In the genomic region with DNA sequence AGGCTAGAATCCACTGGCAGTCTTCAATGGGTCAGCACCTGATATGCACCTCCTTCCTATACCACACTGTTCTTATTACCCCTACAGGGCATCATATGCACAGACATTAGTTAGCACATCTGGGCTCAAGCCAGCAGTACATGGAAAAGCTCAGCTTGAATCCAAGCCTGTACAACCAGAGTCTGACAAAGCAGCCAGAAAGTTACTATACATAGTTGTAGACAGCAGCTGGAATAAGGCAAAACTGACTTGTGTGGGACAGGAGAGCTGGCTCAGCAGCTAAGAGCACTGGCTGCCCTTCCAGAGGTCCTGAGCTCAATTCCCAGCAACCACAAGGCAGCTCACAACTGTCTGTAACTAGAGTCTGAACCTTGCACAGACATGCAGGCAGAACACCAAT, we compare ENCODE assay signal across 28 mouse cellular contexts. TPM values are rescaled to one million over a fixed set of nuclear protein-coding genes. Genes with fewer than 3 reads are reported as not detected.
DNase-seq lines count a peak whose midpoint lies in the region; ATAC-seq lines count a peak whose summit lies in the region.
"Had no signal": no experiment of that assay in that cellular context is flagged by ENCODE, and none has a peak within 500 bp of the region (broad histone marks: within the 10 kb centered on the region; RNA-seq: fewer than 3 reads in every experiment).

No protein-coding gene starts in this region.

- H3K27ac ChIP-seq in embryonic facial prominence, embryonic 14.5 days (replicated peaks; ENCODE audit: low read depth, low read length) = no peak overlapping the region
- no peak overlapping the region for H3K27ac ChIP-seq in embryonic facial prominence, embryonic 10.5 days (replicated peaks)
- 0 out of 2 replicates have a peak overlapping the region, but pooled peaks have one; percentile 7 for H3K27ac ChIP-seq in limb, embryonic 12.5 days
- H3K27ac ChIP-seq in limb, embryonic 10.5 days = no peak overlapping the region
- 0 out of 2 replicates have a peak overlapping the region, but pooled peaks have one; percentile 18 for H3K27ac ChIP-seq in embryonic facial prominence, embryonic 15.5 days (replicated peaks)
- H3K27ac ChIP-seq: embryonic facial prominence, embryonic 12.5 days; forebrain, embryonic 10.5 days; forebrain, embryonic 13.5 days; hindbrain, embryonic 14.5 days; hindbrain, postnatal 0 days had no signal

- peaks cover 9% of the 10 kb centered on the region; the same call in 1 of the 2 replicates for H3K4me1 ChIP-seq in embryonic facial prominence, embryonic 14.5 days (ENCODE audit: control insufficient read depth, insufficient read depth, low read length)
- H3K4me1 ChIP-seq in embryonic facial prominence, embryonic 10.5 days = no peaks in the 10 kb centered on the region
- H3K4me1 ChIP-seq in limb, embryonic 12.5 days (replicated peaks) = peaks cover 11% of the 10 kb centered on the region; the same call in 1 of the 2 replicates
- no peaks in the 10 kb centered on the region for H3K4me1 ChIP-seq in limb, embryonic 10.5 days
- H3K4me1 ChIP-seq in embryonic facial prominence, embryonic 15.5 days = peaks cover 37% of the 10 kb centered on the region
- H3K4me1 ChIP-seq: embryonic facial prominence, embryonic 12.5 days; forebrain, embryonic 10.5 days; forebrain, embryonic 13.5 days had no signal

- H3K4me2 ChIP-seq in embryonic facial prominence, embryonic 14.5 days (ENCODE audit: low read depth, low read length) = no peak overlapping the region
- no peak overlapping the region for H3K4me2 ChIP-seq in limb, embryonic 12.5 days
- no peak overlapping the region for H3K4me2 ChIP-seq in embryonic facial prominence, embryonic 15.5 days (replicated peaks)
- H3K4me2 ChIP-seq: embryonic facial prominence, embryonic 12.5 days; forebrain, embryonic 13.5 days; heart, embryonic 12.5 days; hindbrain, embryonic 14.5 days had no signal

- no peak overlapping the region for H3K4me3 ChIP-seq in embryonic facial prominence, embryonic 14.5 days (ENCODE audit: low read depth, low read length)
- H3K4me3 ChIP-seq in embryonic facial prominence, embryonic 10.5 days = no peak overlapping the region
- no peak overlapping the region for H3K4me3 ChIP-seq in limb, embryonic 12.5 days (replicated peaks)
- H3K4me3 ChIP-seq in limb, embryonic 10.5 days = no peak overlapping the region
- no peak overlapping the region for H3K4me3 ChIP-seq in embryonic facial prominence, embryonic 15.5 days (replicated peaks)
- H3K4me3 ChIP-seq: embryonic facial prominence, embryonic 12.5 days; forebrain, embryonic 10.5 days; forebrain, embryonic 13.5 days; heart, embryonic 12.5 days had no signal

- peak; percentile 68 for DNase-seq in embryonic facial prominence, embryonic 14.5 days (ENCODE audit: low spot score)
- DNase-seq in embryonic facial prominence, embryonic 10.5 days (ENCODE audit: low spot score) = no peak
- DNase-seq in limb, embryonic 10.5 days (ENCODE audit: low spot score) = no peak
- DNase-seq in embryo, embryonic 10.5 days (ENCODE audit: low spot score) = no peak
- DNase-seq: adrenal gland, adult 2 months; adrenal gland, postnatal 14 days; cerebellum, adult 11-12 months; cerebellum, adult 8-10 months; cerebellum, postnatal 10 days; cerebellum, postnatal 36 days; gastrocnemius, postnatal 10 days; gastrocnemius, postnatal 36 days; heart, adult 11 months; heart, postnatal 14 days; heart, postnatal 4 days had no signal

- no peaks in the 10 kb centered on the region for H3K9me3 ChIP-seq in embryonic facial prominence, embryonic 14.5 days (ENCODE audit: control insufficient read depth, low read length)
- no peaks in the 10 kb centered on the region for H3K9me3 ChIP-seq in embryonic facial prominence, embryonic 10.5 days
- H3K9me3 ChIP-seq in limb, embryonic 12.5 days = no peaks in the 10 kb centered on the region
- no peaks in the 10 kb centered on the region for H3K9me3 ChIP-seq in limb, embryonic 10.5 days (replicated peaks)
- H3K9me3 ChIP-seq in embryonic facial prominence, embryonic 15.5 days (replicated peaks) = no peaks in the 10 kb centered on the region
- H3K9me3 ChIP-seq: embryonic facial prominence, embryonic 12.5 days; forebrain, embryonic 10.5 days; forebrain, embryonic 13.5 days; heart, embryonic 12.5 days had no signal

- peaks cover 93% of the 10 kb centered on the region for H3K36me3 ChIP-seq in embryonic facial prominence, embryonic 14.5 days (ENCODE audit: control insufficient read depth, insufficient read depth, low read length)
- H3K36me3 ChIP-seq in embryonic facial prominence, embryonic 10.5 days (replicated peaks) = peaks cover 95% of the 10 kb centered on the region
- H3K36me3 ChIP-seq in limb, embryonic 12.5 days = peaks cover 96% of the 10 kb centered on the region
- H3K36me3 ChIP-seq in limb, embryonic 10.5 days = peaks cover 98% of the 10 kb centered on the region
- peaks cover 68% of the 10 kb centered on the region for H3K36me3 ChIP-seq in embryonic facial prominence, embryonic 15.5 days

- no peak for ATAC-seq in embryonic facial prominence, embryonic 14.5 days (ENCODE audit: low read depth)
- no peak for ATAC-seq in limb, embryonic 12.5 days (ENCODE audit: insufficient number of reproducible peaks, insufficient read depth, low FRiP score, low TSS enrichment, low read depth)
- ATAC-seq in embryonic facial prominence, embryonic 15.5 days (ENCODE audit: insufficient number of reproducible peaks, low FRiP score, low TSS enrichment, low read depth) = no peak
- no peak for ATAC-seq in granulocyte monocyte progenitor cell, adult 5-6 weeks (replicated peaks; ENCODE audit: poor library complexity, severe bottlenecking)
- ATAC-seq: forebrain, embryonic 13.5 days; forebrain, embryonic 16.5 days; hindbrain, postnatal 0 days; inflammation-experienced regulatory T-cells, adult 6 months; Patski had no signal

- no peaks in the 10 kb centered on the region for H3K27me3 ChIP-seq in embryonic facial prominence, embryonic 14.5 days (replicated peaks; ENCODE audit: control insufficient read depth, insufficient read depth, low read length)
- no peaks in the 10 kb centered on the region for H3K27me3 ChIP-seq in embryonic facial prominence, embryonic 10.5 days (replicated peaks; ENCODE audit: low read depth, poor library complexity, severe bottlenecking)
- H3K27me3 ChIP-seq in limb, embryonic 12.5 days = no peaks in the 10 kb centered on the region
- no peaks in the 10 kb centered on the region for H3K27me3 ChIP-seq in limb, embryonic 10.5 days (ENCODE audit: low read depth, poor library complexity, severe bottlenecking)
- H3K27me3 ChIP-seq in embryonic facial prominence, embryonic 15.5 days = no peaks in the 10 kb centered on the region
- H3K27me3 ChIP-seq: embryonic facial prominence, embryonic 12.5 days; forebrain, embryonic 13.5 days; heart, embryonic 12.5 days; Patski had no signal

- no peak overlapping the region for H3K9ac ChIP-seq in embryonic facial prominence, embryonic 14.5 days (ENCODE audit: low read depth, low read length)
- no peak overlapping the region for H3K9ac ChIP-seq in limb, embryonic 12.5 days (replicated peaks)
- no peak overlapping the region for H3K9ac ChIP-seq in embryonic facial prominence, embryonic 15.5 days
- H3K9ac ChIP-seq: embryonic facial prominence, embryonic 12.5 days; forebrain, embryonic 13.5 days; heart, embryonic 12.5 days; hindbrain, embryonic 14.5 days had no signal

RNA-seq across cellular contexts. Expression of a gene that starts 36.6 kb away (rescaled TPM):
- polyA plus RNA-seq in embryonic facial prominence, embryonic 14.5 days (2014; fragmentation: Nextera tagmentation; extraction: Ambion mirVana) = 0.31 and 0.38 TPM in 2 replicates
- not detected in 2 replicates for polyA plus RNA-seq in embryonic facial prominence, embryonic 10.5 days (2016; fragmentation: Nextera tagmentation; extraction: Ambion mirVana)
- polyA plus RNA-seq in limb, embryonic 12.5 days (2016; fragmentation: Nextera tagmentation; extraction: Ambion mirVana) = not detected in 2 replicates
- not detected in 2 replicates for polyA plus RNA-seq in limb, embryonic 10.5 days (2016; fragmentation: Nextera tagmentation; extraction: Ambion mirVana)
- 0.44 and 0.89 TPM in 2 replicates for polyA plus RNA-seq in embryonic facial prominence, embryonic 15.5 days (2015; fragmentation: Nextera tagmentation; extraction: Ambion mirVana)
- total RNA-seq in granulocyte monocyte progenitor cell, adult 5-6 weeks (2014; fragmentation: Nextera tagmentation) = not detected in 2 replicates
- not detected in 2 replicates for total RNA-seq in granulocyte monocyte progenitor cell, adult 5-6 weeks (2017)
- total RNA-seq: gastrocnemius, postnatal 10 days; gastrocnemius, postnatal 36 days had no signal
- polyA plus RNA-seq: forebrain, embryonic 10.5 days; forebrain, embryonic 13.5 days; forebrain, embryonic 16.5 days; hindbrain, embryonic 11.5 days; hindbrain, embryonic 14.5 days; Patski had no signal

RNA-seq across cellular contexts. Expression of a gene that starts 57.3 kb away (rescaled TPM):
- polyA plus RNA-seq in embryonic facial prominence, embryonic 14.5 days (2014; fragmentation: Nextera tagmentation; extraction: Ambion mirVana) = 66.0 and 67.5 TPM in 2 replicates
- 25.9 and 27.2 TPM in 2 replicates for polyA plus RNA-seq in embryonic facial prominence, embryonic 10.5 days (2016; fragmentation: Nextera tagmentation; extraction: Ambion mirVana)
- 43.1 and 48.1 TPM in 2 replicates for polyA plus RNA-seq in limb, embryonic 12.5 days (2016; fragmentation: Nextera tagmentation; extraction: Ambion mirVana)
- polyA plus RNA-seq in limb, embryonic 10.5 days (2016; fragmentation: Nextera tagmentation; extraction: Ambion mirVana) = 30.3 and 35.6 TPM in 2 replicates
- 39.8 and 44.2 TPM in 2 replicates for polyA plus RNA-seq in embryonic facial prominence, embryonic 15.5 days (2015; fragmentation: Nextera tagmentation; extraction: Ambion mirVana)
- total RNA-seq in granulocyte monocyte progenitor cell, adult 5-6 weeks (2014; fragmentation: Nextera tagmentation) = 0.04 and 0.73 TPM in 2 replicates
- total RNA-seq in granulocyte monocyte progenitor cell, adult 5-6 weeks (2017) = 0.78 and 1.5 TPM in 2 replicates

Comparison
In these comparisons a context has a peak if more than half of its experiments do, and no peak if none do; other contexts are left out.
1. H3K27ac ChIP-seq: peak in limb, embryonic 12.5 days (single experiment) and embryonic facial prominence, embryonic 15.5 days (single experiment); none in embryonic facial prominence, embryonic 14.5 days (single experiment), embryonic facial prominence, embryonic 10.5 days (single experiment) and limb, embryonic 10.5 days (single experiment).